Mouse (Mus musculus): ENCODE measurements around the gene Med12l. TPM values are rescaled to one million over a fixed set of nuclear protein-coding genes. Genes with fewer than 3 reads are reported as not detected.

The Med12l gene
- polyA plus RNA-seq, 1 experiment from 2014 or later: 2.8 TPM

DNA sequence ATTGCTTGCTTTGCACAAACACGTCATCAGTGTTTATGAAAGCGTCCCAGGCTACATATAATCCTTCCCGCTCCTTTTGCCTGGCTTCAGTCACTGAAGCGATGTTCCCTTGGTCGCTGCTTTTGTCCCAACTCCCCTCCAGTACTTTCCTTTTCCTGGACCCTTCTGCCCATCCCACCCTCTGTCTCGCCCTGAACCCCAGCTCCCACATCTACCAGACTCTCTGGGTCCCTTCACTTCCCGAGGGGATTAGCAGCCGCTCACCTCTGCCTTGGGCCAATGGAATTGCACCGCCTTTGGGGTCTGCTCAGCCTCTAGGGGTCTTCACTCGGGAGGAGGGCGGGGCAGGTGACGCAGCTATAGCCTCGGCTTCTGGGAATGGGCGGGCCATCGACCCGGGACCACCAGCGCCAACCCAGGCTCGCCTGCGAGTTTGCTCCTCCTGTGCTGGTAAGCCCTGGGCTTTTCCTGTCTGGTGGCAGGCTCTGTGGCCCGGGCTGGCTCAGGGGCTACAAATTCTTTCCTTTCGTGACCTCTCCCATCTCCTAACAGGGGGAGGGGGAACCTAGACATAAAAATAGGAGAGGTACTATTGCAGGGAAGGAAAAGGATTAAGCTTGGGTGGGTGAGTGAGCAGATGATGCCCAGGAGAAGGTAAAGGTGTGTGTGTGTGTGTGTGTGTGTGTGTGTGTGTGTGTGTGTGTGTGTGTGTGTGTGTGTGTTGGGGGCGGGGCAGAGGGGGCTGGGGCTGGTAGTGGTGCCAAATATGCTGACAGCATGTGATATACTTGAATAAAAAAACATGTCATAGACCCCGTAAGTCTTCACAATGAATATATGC is 338.7 kb downstream of the Med12l start, which contains the start of gene Igsf10:
TSS of gene Igsf10 (minus strand) at position 330 of the 841 bp plus-strand sequence.
- DNase-seq: peak; percentile 87
- Histone ChIP-seq H3K4me2 (peak within 1 kb of the TSS; percentile 67), H3K9ac (peak within 1 kb of the TSS; percentile 59), H3K4me3 (ENCODE audit: low read depth, low read length) (peak within 1 kb of the TSS; percentile 47), H3K27me3 (ENCODE audit: insufficient read depth, low read length) (no peaks in the 10 kb centered on the region), H3K27ac (ENCODE audit: low read depth) (peak within 1 kb of the TSS; percentile 83), H3K36me3 (ENCODE audit: insufficient read depth) (no peaks in the 10 kb centered on the region), H3K4me1 (ENCODE audit: insufficient read depth) (no peaks in the 10 kb centered on the region), H3K9me3 (ENCODE audit: low read depth, low read length) (no peaks in the 10 kb centered on the region)
- no peak for TF ChIP-seq CTCF (IDR thresholded peaks at IDR 0.05; ENCODE audit: low read depth)
- WGBS: 3% methylated on average over 23 of the region's 23 CpGs
- peak; percentile 96 for ATAC-seq (ENCODE audit: insufficient read depth)

DNA sequence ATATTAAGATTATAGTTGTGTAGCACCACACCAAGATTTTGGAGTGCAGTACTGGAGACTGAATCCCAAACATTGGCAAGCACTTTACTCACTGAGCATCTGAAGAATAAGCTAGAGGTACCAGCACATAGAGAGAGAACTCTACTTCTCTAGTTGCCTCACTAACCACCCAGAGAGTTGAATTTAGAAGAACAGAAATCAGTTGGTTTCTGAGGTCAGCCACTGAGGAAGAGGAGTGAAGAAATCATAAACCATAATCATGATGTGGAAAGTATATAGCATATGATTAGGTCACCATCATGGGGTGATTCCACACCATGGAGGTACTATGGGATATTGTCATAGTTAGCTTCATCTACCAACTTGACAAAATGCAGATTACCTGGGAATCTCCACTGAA is 346.1 kb downstream of the Med12l start:
- H3K4me1 ChIP-seq (ENCODE audit: insufficient read depth): no peaks in the 10 kb centered on the region
- H3K9me3 ChIP-seq (ENCODE audit: low read depth, low read length): no peaks in the 10 kb centered on the region

DNA sequence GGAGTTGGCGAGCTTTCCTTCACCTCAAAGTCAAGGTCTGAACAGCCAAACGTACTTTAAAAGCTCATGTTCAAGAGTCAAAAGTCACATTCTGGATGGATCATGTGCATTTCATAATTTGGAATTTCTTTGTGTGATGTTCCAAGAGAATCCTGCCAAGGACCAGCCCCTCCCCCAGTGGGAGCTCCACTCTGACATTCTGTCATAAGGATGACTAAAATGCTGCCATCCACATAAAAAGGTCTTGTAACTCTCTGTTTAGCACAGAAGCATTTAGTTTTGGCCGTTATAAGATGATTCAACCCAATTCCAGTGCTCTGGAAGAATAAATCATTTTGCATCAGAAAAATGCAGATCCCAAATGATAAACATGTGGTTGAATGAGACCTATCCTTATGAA is 348.5 kb downstream of the Med12l start:
- H3K27ac ChIP-seq (ENCODE audit: low read depth): no peak overlapping the region
- no peaks in the 10 kb centered on the region for H3K4me1 ChIP-seq (ENCODE audit: insufficient read depth)
- ATAC-seq (ENCODE audit: insufficient read depth) (no peak), DNase-seq (peak; percentile 20)
- no peaks in the 10 kb centered on the region for H3K9me3 ChIP-seq (ENCODE audit: low read depth, low read length)
- WGBS: 67% methylated on average over 3 of the region's 3 CpGs
- no peaks in the 10 kb centered on the region for H3K36me3 ChIP-seq (ENCODE audit: insufficient read depth)
- no peak overlapping the region for H3K4me2 ChIP-seq
- no peak overlapping the region for H3K9ac ChIP-seq
- H3K27me3 ChIP-seq (ENCODE audit: insufficient read depth, low read length): no peaks in the 10 kb centered on the region
- no peak for TF ChIP-seq CTCF (IDR thresholded peaks at IDR 0.05; ENCODE audit: low read depth)
- no peak overlapping the region for H3K4me3 ChIP-seq (ENCODE audit: low read depth, low read length)

More for the DNA sequence above, 346.1 kb downstream of the Med12l start:
- no peak overlapping the region for H3K27ac ChIP-seq (ENCODE audit: low read depth)
- no peak overlapping the region for H3K4me3 ChIP-seq (ENCODE audit: low read depth, low read length)
- H3K9ac ChIP-seq: no peak overlapping the region
- no peak for ATAC-seq (ENCODE audit: insufficient read depth)
- H3K27me3 ChIP-seq (ENCODE audit: insufficient read depth, low read length): no peaks in the 10 kb centered on the region
- H3K4me2 ChIP-seq: no peak overlapping the region
- TF ChIP-seq CTCF (IDR thresholded peaks at IDR 0.05; ENCODE audit: low read depth): no peak
- DNase-seq: no peak
- no peaks in the 10 kb centered on the region for H3K36me3 ChIP-seq (ENCODE audit: insufficient read depth)

DNA sequence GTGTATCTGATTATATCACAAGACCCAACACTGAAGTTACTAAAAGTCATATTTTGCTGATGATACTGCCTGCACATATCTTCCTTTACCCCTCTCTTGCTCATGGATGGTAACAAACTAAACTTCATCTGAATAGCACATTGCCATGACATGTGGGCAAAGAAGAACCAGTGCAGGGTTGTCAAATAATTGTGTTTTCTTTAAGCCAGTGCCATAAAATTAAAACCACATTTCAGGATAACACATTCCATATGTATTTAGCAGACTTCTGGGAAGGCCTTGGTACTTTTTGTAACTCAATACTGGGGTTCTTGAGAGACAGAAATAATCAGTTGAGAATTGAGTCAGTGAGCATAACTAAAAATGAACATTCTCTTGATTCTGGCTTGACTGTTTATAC is 354.5 kb downstream of the Med12l start:
- H3K9ac ChIP-seq: no peak overlapping the region
- DNase-seq: no peak
- no peaks in the 10 kb centered on the region for H3K4me1 ChIP-seq (ENCODE audit: insufficient read depth)
- H3K9me3 ChIP-seq (ENCODE audit: low read depth, low read length): no peaks in the 10 kb centered on the region
- TF ChIP-seq CTCF (IDR thresholded peaks at IDR 0.05; ENCODE audit: low read depth): no peak
- H3K27me3 ChIP-seq (ENCODE audit: insufficient read depth, low read length): no peaks in the 10 kb centered on the region
- ATAC-seq (ENCODE audit: insufficient read depth): no peak
- H3K4me2 ChIP-seq: no peak overlapping the region
- H3K36me3 ChIP-seq (ENCODE audit: insufficient read depth): no peaks in the 10 kb centered on the region
- no peak overlapping the region for H3K27ac ChIP-seq (ENCODE audit: low read depth)
- H3K4me3 ChIP-seq (ENCODE audit: low read depth, low read length): no peak overlapping the region

DNA sequence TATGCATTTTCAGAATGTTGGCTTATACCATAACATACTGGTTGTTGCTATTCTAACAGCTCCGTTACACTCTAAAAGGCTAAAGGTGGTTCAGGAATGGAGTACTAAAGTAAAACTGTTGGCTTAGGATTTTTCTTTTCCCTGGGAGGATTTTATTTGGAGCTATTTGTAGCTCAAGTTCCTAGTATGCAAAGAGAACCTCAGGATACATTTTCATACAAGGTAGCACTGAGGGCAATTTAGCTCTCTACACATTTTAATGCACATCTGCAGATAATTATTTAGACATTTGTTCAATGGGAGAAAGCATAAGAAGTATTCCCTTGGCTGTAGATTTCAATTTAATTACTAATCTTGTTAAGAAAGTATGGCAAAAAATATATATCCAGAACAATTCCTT is 356.3 kb downstream of the Med12l start:
- 81% methylated on average over 1 of the region's 1 CpGs for WGBS
- Histone ChIP-seq H3K9me3 (ENCODE audit: low read depth, low read length) (no peaks in the 10 kb centered on the region), H3K27me3 (ENCODE audit: insufficient read depth, low read length) (no peaks in the 10 kb centered on the region), H3K36me3 (ENCODE audit: insufficient read depth) (no peaks in the 10 kb centered on the region), H3K4me2 (no peak overlapping the region), H3K4me1 (ENCODE audit: insufficient read depth) (no peaks in the 10 kb centered on the region), H3K4me3 (ENCODE audit: low read depth, low read length) (no peak overlapping the region), H3K27ac (ENCODE audit: low read depth) (no peak overlapping the region), H3K9ac (no peak overlapping the region)
- TF ChIP-seq CTCF (IDR thresholded peaks at IDR 0.05; ENCODE audit: low read depth): no peak
- DNase-seq (no peak), ATAC-seq (ENCODE audit: insufficient read depth) (no peak)

Other genes starting within 250 kb of the Med12l start
- not detected in 2 replicates for gene Mindy4b-ps, start 183.5 kb upstream of the Med12l start, polyA plus RNA-seq (2014; fragmentation: Nextera tagmentation; extraction: Ambion mirVana)
- 0.08 TPM in 2 replicates for gene Clrn1, start 120.5 kb upstream of the Med12l start, polyA plus RNA-seq (2014; fragmentation: Nextera tagmentation; extraction: Ambion mirVana)
- 0.80 and 0.84 TPM in 2 replicates for gene Gpr171, start 96.0 kb downstream of the Med12l start, polyA plus RNA-seq (2014; fragmentation: Nextera tagmentation; extraction: Ambion mirVana)
- gene P2ry14, start 147.8 kb downstream of the Med12l start, polyA plus RNA-seq (2014; fragmentation: Nextera tagmentation; extraction: Ambion mirVana): 11.7 and 14.7 TPM in 2 replicates
- 0.22 TPM in 1 of 2 replicates, not detected in the other for gene Gpr87, start 189.3 kb downstream of the Med12l start, polyA plus RNA-seq (2014; fragmentation: Nextera tagmentation; extraction: Ambion mirVana)
- 1.3 and 1.5 TPM in 2 replicates for gene P2ry13, start 205.1 kb downstream of the Med12l start, polyA plus RNA-seq (2014; fragmentation: Nextera tagmentation; extraction: Ambion mirVana)